Mouse (Mus musculus) left cerebral cortex, adult 9 months (tissue): Measurements from ENCODE around the gene Amacr.
"Not testable (repeated sequence)": the region's sequence is repeated elsewhere in the genome, so short reads cannot be mapped to it uniquely, and the experiment has no call there.

ENCODE experiments used
- DNase-seq, 2 experiments: peaks; one replicate each; pipeline ENCODE4 v3.0.0; 2022; ENCODE audit warnings: low spot score in 2 of 2

Amacr gene

DNA sequence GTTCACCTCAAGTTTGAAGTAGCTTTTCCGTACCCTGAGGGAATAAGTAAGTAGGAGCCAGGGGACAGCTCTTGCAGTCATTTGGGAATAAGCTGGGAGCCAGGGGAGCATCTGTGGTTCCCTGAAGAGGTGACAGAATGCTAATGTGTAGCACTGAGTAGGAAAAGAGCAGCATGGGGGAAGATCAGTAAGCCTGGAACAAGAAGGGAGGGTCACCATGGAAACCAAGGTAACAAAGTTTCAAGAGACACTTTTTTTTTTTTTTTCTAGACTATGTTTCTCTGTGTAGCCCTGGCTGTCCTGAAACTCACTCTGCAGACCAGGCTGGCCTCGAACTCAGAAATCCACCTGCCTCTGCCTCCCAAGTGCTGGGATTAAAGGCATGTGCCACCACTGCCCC, 4.9 kb downstream of the Amacr start:
- DNase-seq = not testable (repeated sequence)

- DNase-seq = no peak
These were observed 8.9 kb downstream of the Amacr start for GRCm38 (mm10) chr15:10990411-10990810.

GRCm38 (mm10) chr15:10991566-10991965, 10.0 kb downstream of the Amacr start:
- DNase-seq = no peak

GRCm38 (mm10) chr15:10999832-11000231, 18.3 kb downstream of the Amacr start:
- DNase-seq = no peak

DNA sequence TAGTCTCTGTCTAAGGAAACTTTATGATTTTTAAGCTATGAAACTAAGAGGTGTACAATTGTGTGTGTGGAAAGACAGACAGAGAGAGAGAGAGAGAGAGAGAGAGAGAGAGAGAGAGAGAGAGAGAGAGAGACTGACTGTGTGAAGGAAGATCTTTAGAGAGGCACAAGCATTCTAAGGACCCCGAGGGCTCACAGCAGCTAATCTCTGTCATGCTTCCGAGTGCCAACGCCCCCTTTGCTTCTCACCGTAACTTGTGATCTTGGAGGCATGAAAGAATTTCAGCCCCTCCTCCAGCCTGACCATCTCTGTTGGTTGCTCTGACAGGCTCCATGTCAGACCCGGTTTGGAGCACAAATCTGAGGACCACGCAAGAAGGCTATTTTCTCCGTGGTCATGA, 18.9 kb downstream of the Amacr start, which contains the start of gene Slc45a2:
TSS of gene Slc45a2 (plus strand) at position 301 of the 400 bp plus-strand sequence.
- no peak for DNase-seq

- no peak for DNase-seq
These were observed 22.2 kb downstream of the Amacr start for GRCm38 (mm10) chr15:11003791-11004190.

DNA sequence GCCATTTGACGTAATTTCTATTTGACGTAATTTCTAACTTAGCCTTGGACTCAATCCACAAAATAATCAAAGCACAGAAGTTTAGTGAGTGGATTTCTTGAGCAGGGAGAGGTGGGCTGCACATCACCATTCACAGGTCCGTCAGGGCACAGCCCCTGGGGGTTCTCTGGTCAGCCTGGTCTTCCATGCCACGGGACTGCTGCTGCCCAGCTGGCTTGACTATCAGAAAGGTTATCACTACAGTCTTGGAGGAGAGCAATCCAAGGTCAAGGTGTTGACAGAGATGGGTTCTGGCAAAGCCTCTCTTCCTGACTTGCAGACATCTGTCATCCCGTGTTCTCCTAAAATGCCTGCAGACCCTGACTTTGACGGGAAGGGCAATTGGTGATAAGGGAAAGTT, 23.1 kb downstream of the Amacr start:
- DNase-seq = no peak

DNA sequence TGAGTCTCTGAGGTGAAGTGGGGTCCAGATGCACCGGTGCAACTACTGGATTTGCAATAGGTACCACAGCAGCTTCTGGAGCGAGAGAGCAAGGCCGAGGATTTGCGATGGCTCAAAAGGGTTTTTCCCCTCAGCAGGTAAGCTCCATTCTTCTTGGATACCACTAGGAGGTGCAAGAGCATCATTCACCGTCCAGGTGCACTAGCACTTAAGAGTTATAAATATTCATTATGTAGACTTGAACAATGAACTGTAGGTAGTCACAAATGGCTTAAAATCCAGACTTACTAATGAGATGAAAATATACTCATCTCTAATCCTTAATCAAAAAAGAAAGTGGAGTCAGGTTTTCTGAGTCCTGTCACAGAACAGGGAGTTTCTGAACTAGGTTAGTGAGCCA, 27.2 kb downstream of the Amacr start:
- DNase-seq = no peak

DNA sequence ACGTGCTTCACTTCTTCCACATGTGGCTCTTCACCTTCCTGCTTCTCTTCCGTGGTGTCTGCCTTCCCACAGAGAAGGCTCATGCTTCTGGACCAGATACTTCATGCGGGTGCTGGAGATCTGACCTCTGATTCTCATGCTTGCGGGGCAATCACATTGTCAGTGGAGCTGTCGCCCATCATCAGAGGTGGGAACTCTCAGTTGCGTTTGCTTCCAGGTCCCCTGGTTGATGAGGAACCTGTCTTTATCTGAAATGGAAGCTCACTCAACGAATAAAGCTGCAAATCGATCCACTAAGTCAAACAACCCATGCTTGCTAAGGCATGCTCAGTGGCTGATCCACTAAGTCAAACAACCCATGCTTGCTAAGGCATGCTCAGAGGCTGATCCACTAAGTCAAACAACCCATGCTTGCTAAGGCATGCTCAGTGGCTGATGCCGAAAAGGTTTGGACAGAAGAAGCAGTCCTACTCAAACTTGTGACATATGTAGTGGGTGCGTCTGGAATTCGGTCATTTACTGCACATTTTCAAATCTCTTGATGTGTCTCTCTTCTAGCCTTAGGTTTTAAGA, 29.5 kb downstream of the Amacr start:
- no peak for DNase-seq

DNA sequence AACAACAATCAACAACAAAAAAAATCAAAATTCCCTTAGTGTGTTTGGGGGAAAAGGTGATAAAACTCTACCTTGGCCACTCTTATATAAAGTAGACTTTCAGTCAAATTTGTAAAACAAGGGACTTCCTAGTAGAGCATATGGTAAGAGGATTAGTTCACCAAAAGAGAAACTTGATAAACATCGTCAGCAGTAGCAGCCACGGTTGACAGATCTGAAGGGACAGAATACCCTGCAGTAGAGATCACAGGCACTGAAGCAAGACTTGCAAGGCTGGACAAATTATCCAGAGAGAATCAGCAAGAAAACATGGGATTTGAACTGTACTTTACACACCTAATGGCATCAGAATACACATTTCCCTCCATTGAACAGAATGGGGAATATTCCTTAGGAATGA, 33.4 kb downstream of the Amacr start:
- DNase-seq = no peak

GRCm38 (mm10) chr15:11026801-11027561, 45.4 kb downstream of the Amacr start:
- DNase-seq = no peak

DNA sequence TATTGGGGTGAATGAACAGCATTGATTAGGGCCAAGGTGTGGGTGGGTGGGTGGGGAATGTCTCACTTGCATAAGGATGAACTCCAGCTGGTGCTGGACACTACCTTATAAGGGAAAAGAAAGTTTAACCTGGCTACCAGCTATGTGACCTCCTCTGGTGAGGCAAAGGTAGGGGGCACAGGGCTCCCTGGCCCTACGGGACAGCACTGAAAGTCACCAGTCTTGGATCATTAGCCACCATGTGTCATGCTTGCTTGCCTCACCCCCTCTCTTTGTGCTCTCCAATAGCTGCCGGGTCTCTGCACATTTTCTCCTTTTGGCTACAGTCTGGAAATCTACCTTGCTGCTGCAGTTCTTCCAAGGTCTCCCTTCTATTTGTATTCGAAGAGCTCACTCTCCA, 48.6 kb downstream of the Amacr start:
- no peak for DNase-seq

DNA sequence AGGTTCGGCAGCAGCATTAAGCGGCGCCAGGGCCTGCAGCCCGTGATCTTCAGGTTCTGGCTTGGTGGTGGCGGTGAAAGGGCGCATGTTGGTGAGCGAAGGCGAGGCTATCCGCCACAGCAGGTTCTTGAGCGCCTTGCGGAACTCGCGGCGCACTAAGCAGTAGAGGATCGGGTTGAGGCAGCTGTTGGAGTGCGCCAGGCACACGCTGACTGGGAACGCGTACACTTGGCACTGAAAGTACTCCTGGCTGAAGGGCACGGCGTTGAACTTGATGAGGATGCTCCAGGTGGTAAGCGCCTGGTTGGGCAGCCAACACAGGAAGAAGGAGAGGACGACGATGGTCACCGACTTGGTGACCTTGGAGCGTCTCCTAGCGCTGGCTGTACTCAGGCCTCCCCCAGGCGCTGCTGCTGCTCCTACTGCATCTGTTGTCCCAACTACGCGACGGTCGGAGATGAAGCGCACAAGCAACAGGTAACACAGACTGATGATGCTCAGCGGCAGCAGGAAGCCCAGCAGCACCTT, 54.5 kb downstream of the Amacr start:
- no peak for DNase-seq

DNA sequence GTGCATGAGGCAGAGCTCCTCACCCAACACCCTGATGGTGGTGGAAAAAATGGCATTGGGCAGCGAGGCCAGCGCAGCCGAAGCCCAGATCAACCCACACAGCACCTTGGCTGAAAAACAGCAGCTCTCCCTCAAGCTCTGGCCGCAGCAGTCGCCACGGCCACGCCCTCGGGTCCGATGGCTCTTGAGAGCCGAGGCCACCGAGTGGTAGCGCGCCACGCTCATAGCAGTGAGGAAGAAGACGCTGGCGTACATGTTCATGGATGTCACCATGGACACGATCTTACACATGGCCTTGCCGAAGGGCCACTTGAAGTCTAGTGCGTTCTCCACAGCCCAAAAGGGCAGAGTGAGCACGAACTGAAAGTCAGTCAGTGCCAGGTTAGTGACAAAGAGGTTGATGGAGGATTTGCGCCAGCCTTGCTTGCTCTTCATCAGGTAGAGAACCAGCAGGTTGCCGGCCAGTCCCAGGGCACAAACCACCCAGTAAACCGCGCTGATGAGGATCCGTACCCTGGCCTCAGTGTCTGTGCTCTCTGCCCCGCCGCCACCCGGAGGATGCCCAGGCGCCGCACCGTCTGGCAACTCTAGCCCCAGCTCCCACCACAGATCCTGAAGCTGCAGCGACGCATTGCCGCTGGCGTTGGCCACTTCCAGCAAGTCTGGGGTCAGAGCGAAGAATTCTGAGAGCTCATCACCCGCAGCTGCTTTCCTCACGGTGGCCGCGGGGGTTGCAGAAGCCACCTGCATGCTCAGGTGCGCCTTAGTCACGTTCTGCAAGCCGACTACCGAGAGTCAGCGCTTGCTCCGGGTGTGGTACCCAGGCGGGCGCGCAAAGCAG, 55.2 kb downstream of the Amacr start:
- DNase-seq = no peak

- DNase-seq = no peak
These were observed 55.8 kb downstream of the Amacr start for GRCm38 (mm10) chr15:11037376-11037695.

DNA sequence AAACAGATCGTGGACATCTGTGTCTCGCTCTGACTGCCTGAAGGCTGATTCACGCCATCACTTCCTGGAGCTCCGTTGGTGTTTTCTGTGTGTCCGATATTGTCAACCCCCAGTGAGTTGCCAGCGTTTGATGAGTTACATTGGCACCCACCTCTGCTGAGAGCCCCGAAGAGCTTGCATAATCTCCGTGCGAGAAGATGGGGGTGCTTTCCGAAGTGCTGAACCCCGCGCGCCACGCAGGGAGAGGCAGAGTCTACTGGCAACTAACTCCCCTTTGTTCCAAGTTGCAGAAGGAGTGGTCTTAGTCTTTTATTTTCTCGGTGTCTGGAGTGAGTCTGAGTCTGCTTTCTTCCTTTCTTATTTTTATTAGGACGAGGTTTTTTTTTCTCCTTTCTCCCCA, 56.2 kb downstream of the Amacr start, which contains the start of gene Rxfp3:
TSS of gene Rxfp3 (minus strand) at position 281 of the 400 bp plus-strand sequence.
- DNase-seq = no peak

DNA sequence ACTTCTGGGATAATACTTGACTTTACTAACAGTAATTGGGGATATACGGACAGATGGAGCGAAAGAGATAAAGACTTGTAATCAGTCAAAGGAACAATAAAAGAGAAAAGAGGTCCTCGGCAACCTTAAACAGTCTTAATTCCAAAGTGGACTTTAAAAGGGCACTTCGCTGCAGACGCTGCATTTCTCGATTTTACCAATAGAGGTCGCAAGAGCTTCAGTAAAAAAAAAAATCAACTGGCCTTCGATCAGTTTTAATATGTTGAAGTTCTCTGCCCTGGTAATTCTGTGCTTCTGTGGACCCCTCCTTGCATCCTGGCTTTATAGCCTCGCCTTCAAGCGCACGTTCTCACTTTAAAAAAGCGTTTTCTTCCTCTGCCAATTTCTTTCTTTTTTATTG, 56.9 kb downstream of the Amacr start:
- DNase-seq = peak in 1 of 2 experiments; percentile 46

DNA sequence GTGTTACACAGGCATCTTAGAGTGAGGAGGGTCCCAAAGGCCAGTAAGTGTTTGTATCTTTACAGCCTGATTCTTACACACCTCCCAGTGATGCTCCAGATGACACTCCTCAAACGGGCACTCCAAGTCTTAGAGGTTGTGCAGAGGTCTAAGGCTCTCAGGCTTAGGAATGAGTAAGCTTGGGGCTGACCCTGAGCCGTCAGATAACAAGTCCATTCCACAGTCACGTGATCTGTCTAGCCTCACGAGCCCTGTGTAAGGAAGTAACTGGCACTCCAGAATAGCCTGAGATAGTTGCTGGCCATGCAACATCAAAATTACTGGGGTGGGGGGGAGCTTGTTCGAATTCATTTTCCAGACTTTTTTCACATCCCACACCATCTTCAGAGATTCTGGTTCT, 58.5 kb downstream of the Amacr start:
- no peak for DNase-seq

DNA sequence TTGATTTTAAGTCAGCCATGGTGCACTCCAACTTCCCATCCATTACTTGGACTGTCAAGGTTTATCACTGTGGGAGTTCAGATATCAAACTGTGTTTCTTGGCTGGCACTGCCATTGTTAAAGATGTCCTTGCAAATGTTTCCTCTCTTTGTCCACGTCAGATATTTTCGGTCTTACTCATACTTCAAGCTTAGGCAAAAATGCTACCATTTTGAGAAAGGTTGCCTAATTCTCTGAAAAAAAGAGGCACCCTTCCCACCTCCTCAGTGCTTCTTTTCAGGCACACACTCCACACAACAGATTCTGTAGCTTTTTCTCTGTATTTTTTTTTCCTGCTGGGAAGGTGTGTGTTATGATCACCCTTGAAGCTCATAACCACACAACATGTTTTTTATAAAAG, 59.7 kb downstream of the Amacr start:
- no peak for DNase-seq

GRCm38 (mm10) chr15:11042828-11043227, 61.3 kb downstream of the Amacr start:
- no peak for DNase-seq
